Mouse (Mus musculus): ENCODE measurements at regions not wholly inside any gene's neighbourhood (a gene's known extent, or its start where the extent isn't known, plus 50 kb on each side); places are given as distances from the start of the nearest gene placed in this dataset.

DNA sequence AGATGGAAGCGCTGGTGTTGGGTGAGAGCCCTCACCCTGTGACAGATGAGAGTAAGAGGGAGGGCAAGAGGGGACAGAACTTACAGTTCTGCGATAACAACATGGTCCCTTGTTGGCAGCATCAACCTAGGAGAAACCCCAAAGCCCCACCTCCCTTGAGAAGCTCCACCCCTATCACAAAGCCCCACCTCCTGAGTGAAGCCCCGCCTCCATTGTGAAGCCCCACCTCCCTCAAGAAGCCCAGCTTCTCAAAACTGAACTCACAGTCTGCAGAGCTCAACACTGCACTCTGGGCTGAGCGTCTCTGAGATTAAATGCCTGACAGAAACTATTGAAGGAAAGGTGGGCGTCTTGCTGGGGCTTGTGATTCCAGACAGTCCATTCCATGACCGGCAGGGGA, 131.6 kb downstream of the Cryba4 start:
- H3K27me3 ChIP-seq (ENCODE audit: control insufficient read depth, insufficient read depth, low read length): no peaks in the 10 kb centered on the region
- H3K36me3 ChIP-seq (ENCODE audit: control insufficient read depth, insufficient read depth, low read length): no peaks in the 10 kb centered on the region
- H3K27ac ChIP-seq (ENCODE audit: insufficient read depth, low read depth, low read length): no peak overlapping the region
- TF ChIP-seq CTCF (IDR thresholded peaks at IDR 0.05; ENCODE audit: extremely low read depth, insufficient read length, insufficient replicate concordance, low read depth, low read length): no peak
- no peak overlapping the region for H3K4me3 ChIP-seq (ENCODE audit: low read depth, low read length)
- no peaks in the 10 kb centered on the region for H3K4me1 ChIP-seq (ENCODE audit: control insufficient read depth, insufficient read depth, insufficient read length, low read length)
- 63% methylated on average over 6 of the region's 6 CpGs for WGBS

- Histone ChIP-seq H3K4me1 (ENCODE audit: control insufficient read depth, insufficient read depth, insufficient read length, low read length) (no peaks in the 10 kb centered on the region), H3K27me3 (ENCODE audit: control insufficient read depth, insufficient read depth, low read length) (no peaks in the 10 kb centered on the region), H3K4me3 (ENCODE audit: low read depth, low read length) (no peak overlapping the region), H3K36me3 (ENCODE audit: control insufficient read depth, insufficient read depth, low read length) (no peaks in the 10 kb centered on the region), H3K27ac (ENCODE audit: insufficient read depth, low read depth, low read length) (no peak overlapping the region)
- WGBS: 68% methylated on average over 9 of the region's 9 CpGs
- TF ChIP-seq CTCF (IDR thresholded peaks at IDR 0.05; ENCODE audit: extremely low read depth, insufficient read length, insufficient replicate concordance, low read depth, low read length) (no peak), POLR2A (IDR thresholded peaks at IDR 0.05; ENCODE audit: low read depth, low read length) (no peak)
Measured at GRCm38 (mm10) chr5:112121554-112121953, 130.8 kb downstream of the Cryba4 start.

- WGBS: 26% methylated on average over 5 of the region's 5 CpGs
- Histone ChIP-seq H3K36me3 (ENCODE audit: control insufficient read depth, insufficient read depth, low read length) (no peaks in the 10 kb centered on the region), H3K27me3 (ENCODE audit: control insufficient read depth, insufficient read depth, low read length) (no peaks in the 10 kb centered on the region), H3K4me3 (ENCODE audit: low read depth, low read length) (no peak overlapping the region), H3K27ac (ENCODE audit: insufficient read depth, low read depth, low read length) (no peak overlapping the region), H3K4me1 (ENCODE audit: control insufficient read depth, insufficient read depth, insufficient read length, low read length) (no peaks in the 10 kb centered on the region)
- no peak for TF ChIP-seq POLR2A (IDR thresholded peaks at IDR 0.05; ENCODE audit: low read depth, low read length)
- no peak for TF ChIP-seq CTCF (IDR thresholded peaks at IDR 0.05; ENCODE audit: extremely low read depth, insufficient read length, insufficient replicate concordance, low read depth, low read length)
Measured at GRCm38 (mm10) chr5:112122581-112122980, 129.7 kb downstream of the Cryba4 start.

DNA sequence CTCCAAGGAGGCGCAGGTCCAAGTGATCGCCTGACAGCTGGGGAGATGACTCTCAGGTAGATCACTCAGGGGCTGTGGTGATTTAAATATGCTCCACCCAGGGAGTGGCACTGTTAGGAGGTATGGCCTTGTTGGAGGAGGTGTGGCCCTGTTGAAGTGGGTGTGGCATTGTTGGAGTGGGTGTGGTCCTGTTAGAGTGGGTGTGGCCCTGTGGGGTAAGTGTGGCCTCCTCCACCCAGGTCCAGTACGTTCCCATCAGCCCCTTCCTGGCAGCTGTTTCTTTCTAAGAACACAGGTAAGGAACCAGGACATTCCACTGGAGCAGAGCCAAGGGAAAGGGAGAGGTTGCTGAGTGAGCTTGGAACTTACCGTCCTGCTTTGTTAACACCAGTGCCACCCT, 125.1 kb downstream of the Cryba4 start:
- no peak overlapping the region for H3K27ac ChIP-seq (ENCODE audit: insufficient read depth, low read depth, low read length)
- no peaks in the 10 kb centered on the region for H3K36me3 ChIP-seq (ENCODE audit: control insufficient read depth, insufficient read depth, low read length)
- WGBS: 46% methylated on average over 4 of the region's 4 CpGs
- TF ChIP-seq POLR2A (IDR thresholded peaks at IDR 0.05; ENCODE audit: low read depth, low read length) (no peak), CTCF (IDR thresholded peaks at IDR 0.05; ENCODE audit: extremely low read depth, insufficient read length, insufficient replicate concordance, low read depth, low read length) (no peak)
- no peaks in the 10 kb centered on the region for H3K4me1 ChIP-seq (ENCODE audit: control insufficient read depth, insufficient read depth, insufficient read length, low read length)
- no peaks in the 10 kb centered on the region for H3K27me3 ChIP-seq (ENCODE audit: control insufficient read depth, insufficient read depth, low read length)
- H3K4me3 ChIP-seq (ENCODE audit: low read depth, low read length): no peak overlapping the region

- H3K27me3 ChIP-seq (ENCODE audit: control insufficient read depth, insufficient read depth, low read length): no peaks in the 10 kb centered on the region
- no peak for TF ChIP-seq CTCF (IDR thresholded peaks at IDR 0.05; ENCODE audit: extremely low read depth, insufficient read length, insufficient replicate concordance, low read depth, low read length)
- TF ChIP-seq POLR2A (IDR thresholded peaks at IDR 0.05; ENCODE audit: low read depth, low read length): no peak
- H3K4me3 ChIP-seq (ENCODE audit: low read depth, low read length): no peak overlapping the region
- 90% methylated on average over 1 of the region's 1 CpGs for WGBS
- no peak overlapping the region for H3K27ac ChIP-seq (ENCODE audit: insufficient read depth, low read depth, low read length)
- no peaks in the 10 kb centered on the region for H3K36me3 ChIP-seq (ENCODE audit: control insufficient read depth, insufficient read depth, low read length)
- H3K4me1 ChIP-seq (ENCODE audit: control insufficient read depth, insufficient read depth, insufficient read length, low read length): no peaks in the 10 kb centered on the region
Measured at GRCm38 (mm10) chr5:112132746-112133145, 119.6 kb downstream of the Cryba4 start.

DNA sequence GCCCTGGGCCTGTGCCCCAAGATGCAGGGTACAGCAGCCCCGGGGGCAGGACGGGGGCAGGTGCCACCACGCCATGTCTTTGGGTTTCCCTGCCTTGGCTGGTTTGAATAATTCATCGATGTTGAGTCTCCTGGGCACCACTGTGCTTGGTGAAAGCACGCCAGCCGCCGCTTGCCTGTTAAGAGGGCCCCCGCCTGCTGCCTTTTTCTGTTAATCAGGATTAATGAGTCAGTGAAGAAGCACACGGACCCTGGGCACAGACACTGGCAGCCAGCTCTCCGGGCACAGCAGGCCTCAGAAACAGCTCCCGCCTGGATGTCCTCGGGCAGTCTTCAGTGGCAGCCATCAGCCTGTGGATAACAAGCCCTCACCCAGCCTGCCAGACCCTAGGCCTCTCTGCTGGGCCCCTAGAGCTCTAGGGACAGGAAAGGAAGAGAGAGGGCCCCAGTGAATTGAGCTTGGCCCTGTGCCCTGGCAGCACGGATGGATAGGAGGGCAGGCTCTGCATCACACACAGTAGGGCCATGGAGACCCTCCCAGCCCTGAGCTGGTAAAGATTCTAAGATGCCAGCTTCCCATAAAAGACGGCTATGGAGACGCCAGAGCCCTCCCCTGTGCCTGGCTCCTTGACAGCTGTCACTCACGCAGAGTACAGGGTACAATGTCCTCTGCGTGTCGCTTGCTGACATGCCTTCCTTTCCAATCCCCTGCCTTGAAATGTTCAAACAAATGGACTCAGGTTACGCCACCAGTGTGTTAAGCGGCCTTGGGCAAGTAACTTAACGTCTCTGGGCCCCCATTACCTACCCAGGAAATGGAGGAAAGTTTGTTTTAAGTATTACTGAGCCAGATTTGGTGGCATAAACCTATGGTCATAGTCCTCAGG, 118.4 kb downstream of the Cryba4 start:
- TF ChIP-seq CTCF (IDR thresholded peaks at IDR 0.05; ENCODE audit: extremely low read depth, insufficient read length, insufficient replicate concordance, low read depth, low read length) (no peak), POLR2A (IDR thresholded peaks at IDR 0.05; ENCODE audit: low read depth, low read length) (no peak)
- Histone ChIP-seq H3K27me3 (ENCODE audit: control insufficient read depth, insufficient read depth, low read length) (no peaks in the 10 kb centered on the region), H3K36me3 (ENCODE audit: control insufficient read depth, insufficient read depth, low read length) (no peaks in the 10 kb centered on the region), H3K4me1 (ENCODE audit: control insufficient read depth, insufficient read depth, insufficient read length, low read length) (no peaks in the 10 kb centered on the region), H3K27ac (ENCODE audit: insufficient read depth, low read depth, low read length) (no peak overlapping the region), H3K4me3 (ENCODE audit: low read depth, low read length) (no peak overlapping the region)
- WGBS: 76% methylated on average over 21 of the region's 21 CpGs

- Histone ChIP-seq H3K4me3 (ENCODE audit: low read depth, low read length) (no peak overlapping the region), H3K27me3 (ENCODE audit: control insufficient read depth, insufficient read depth, low read length) (no peaks in the 10 kb centered on the region), H3K36me3 (ENCODE audit: control insufficient read depth, insufficient read depth, low read length) (no peaks in the 10 kb centered on the region), H3K4me1 (ENCODE audit: control insufficient read depth, insufficient read depth, insufficient read length, low read length) (no peaks in the 10 kb centered on the region), H3K27ac (ENCODE audit: insufficient read depth, low read depth, low read length) (no peak overlapping the region)
- no peak for TF ChIP-seq CTCF (IDR thresholded peaks at IDR 0.05; ENCODE audit: extremely low read depth, insufficient read length, insufficient replicate concordance, low read depth, low read length)
- TF ChIP-seq POLR2A (IDR thresholded peaks at IDR 0.05; ENCODE audit: low read depth, low read length): no peak
- WGBS: 33% methylated on average over 14 of the region's 14 CpGs
Measured at GRCm38 (mm10) chr5:112136646-112137045, 115.7 kb downstream of the Cryba4 start.

All from small intestine, adult 2 months (tissue).